Mouse (Mus musculus): Measurements from ENCODE around the gene A630073D07Rik. TPM values are rescaled to one million over a fixed set of nuclear protein-coding genes. Genes with fewer than 3 reads are reported as not detected.
"Not testable (repeated sequence)": the region's sequence is repeated elsewhere in the genome, so short reads cannot be mapped to it uniquely, and the experiment has no call there.

Gene A630073D07Rik
- polyA plus RNA-seq (2017; shearing (Covaris generic)): not detected

- no peak for ATAC-seq
Measured at GRCm38 (mm10) chr6:132651426-132651825, at the start of gene A630073D07Rik. TSS of gene A630073D07Rik (minus strand) at chr6:132651526.

- no peak for ATAC-seq
Measured at GRCm38 (mm10) chr6:132700907-132701306, 49.6 kb upstream of the A630073D07Rik start, which contains the start of gene Tas2r121. TSS of gene Tas2r121 (minus strand) at chr6:132701007.

GRCm38 (mm10) chr6:132691596-132691995 is 40.3 kb upstream of the A630073D07Rik start:
- ATAC-seq: not testable (repeated sequence)

- no peak for ATAC-seq
Measured at GRCm38 (mm10) chr6:132656653-132657052, 5.3 kb upstream of the A630073D07Rik start, which contains the start of gene Tas2r120. TSS of gene Tas2r120 (plus strand) at chr6:132656953.

GRCm38 (mm10) chr6:132649399-132649798 is 1.9 kb downstream of the A630073D07Rik start:
- ATAC-seq: no peak

- ATAC-seq: not testable (repeated sequence)
Measured at GRCm38 (mm10) chr6:132595613-132596012, 55.7 kb downstream of the A630073D07Rik start, which contains the start of gene Prp2. TSS of gene Prp2 (plus strand) at chr6:132595913.

Other genes with a start within 250 kb of the A630073D07Rik start
- not detected for gene Prh1, start 81.7 kb downstream of the A630073D07Rik start, polyA plus RNA-seq (2017; shearing (Covaris generic))
- gene Prp2, start 55.6 kb downstream of the A630073D07Rik start, polyA plus RNA-seq (2017; shearing (Covaris generic)): not detected
- not detected for gene Tas2r120, start 5.4 kb upstream of the A630073D07Rik start, polyA plus RNA-seq (2017; shearing (Covaris generic))
- gene Tas2r121, start 49.5 kb upstream of the A630073D07Rik start, polyA plus RNA-seq (2017; shearing (Covaris generic)): not detected
- gene Tas2r122, start 60.4 kb upstream of the A630073D07Rik start, polyA plus RNA-seq (2017; shearing (Covaris generic)): not detected
- gene Tas2r115, start 86.5 kb upstream of the A630073D07Rik start, polyA plus RNA-seq (2017; shearing (Covaris generic)): not detected
- gene Tas2r124, start 103.2 kb upstream of the A630073D07Rik start, polyA plus RNA-seq (2017; shearing (Covaris generic)): not detected
- gene Tas2r102, start 110.6 kb upstream of the A630073D07Rik start, polyA plus RNA-seq (2017; shearing (Covaris generic)): not detected
- not detected for gene Tas2r136, start 126.6 kb upstream of the A630073D07Rik start, polyA plus RNA-seq (2017; shearing (Covaris generic))
- gene Tas2r117, start 151.3 kb upstream of the A630073D07Rik start, polyA plus RNA-seq (2017; shearing (Covaris generic)): not detected
- gene Tas2r123, start 195.6 kb upstream of the A630073D07Rik start, polyA plus RNA-seq (2017; shearing (Covaris generic)): not detected
- not detected for gene Tas2r116, start 203.9 kb upstream of the A630073D07Rik start, polyA plus RNA-seq (2017; shearing (Covaris generic))
- not detected for gene Tas2r110, start 216.5 kb upstream of the A630073D07Rik start, polyA plus RNA-seq (2017; shearing (Covaris generic))
- not detected for gene Tas2r113, start 241.5 kb upstream of the A630073D07Rik start, polyA plus RNA-seq (2017; shearing (Covaris generic))